Mouse (Mus musculus) brain, embryonic 14.5 days (tissue): ENCODE measurements around the gene Sncg. TPM values are rescaled to one million over a fixed set of nuclear protein-coding genes. Genes with fewer than 3 reads are reported as not detected.
"Not testable (repeated sequence)": the region's sequence is repeated elsewhere in the genome, so short reads cannot be mapped to it uniquely, and the experiment has no call there.

ENCODE experiments used
- DNase-seq: peaks from one replicate; pipeline ENCODE4 v3.0.0-alpha.2; 2011; ENCODE audit warnings: low read depth
- CTCF ChIP-seq: fragments of 200-500 bp; IDR thresholded peaks from 2 replicates; pipeline ENCODE4 v1.5.1; 2012; ENCODE audit warnings: inconsistent platforms, mild to moderate bottlenecking, moderate library complexity, borderline replicate concordance; ENCODE audit not compliant: insufficient read depth, insufficient read length; ENCODE audit errors: extremely low read depth
- POLR2A ChIP-seq: fragments of 200-500 bp; IDR thresholded peaks from 2 replicates; pipeline ENCODE4 v1.6.1; 2012; ENCODE audit warnings: mild to moderate bottlenecking, inconsistent platforms, borderline replicate concordance; ENCODE audit not compliant: poor library complexity, insufficient read depth, insufficient read length, severe bottlenecking; ENCODE audit errors: extremely low read depth
- polyA plus RNA-seq: library from polyadenylated mRNA; depleted of rRNA; stranded (reverse); fragments of >200 nt; gene quantifications from 2 replicates; pipeline ENCODE4 v1.2.3, GENCODE M21; 2012; rRNA removed

Sncg gene
- 36.7 and 103 TPM in 2 replicates for polyA plus RNA-seq

DNA sequence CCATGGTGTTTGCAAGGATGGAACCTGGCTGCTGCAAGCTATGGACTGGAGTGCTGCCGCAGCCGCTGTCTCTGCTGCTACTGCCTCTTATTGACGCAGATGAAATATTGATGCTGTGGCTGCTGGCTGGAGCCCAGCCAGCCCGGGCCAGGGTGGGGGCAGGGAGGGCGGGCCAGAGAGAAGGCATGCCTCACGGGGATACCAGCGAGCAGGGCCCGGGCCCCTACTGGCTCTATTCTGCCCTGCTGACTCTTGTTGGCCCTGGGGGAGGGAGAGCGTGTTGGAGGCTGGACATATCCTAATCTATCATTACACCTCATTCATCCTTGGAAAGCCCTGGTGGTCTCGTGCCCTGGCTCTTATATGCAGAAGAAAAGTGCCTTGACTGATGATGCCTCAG is at the start of gene Sncg:
Sncg (minus strand) TSS at position 213 of the 400 bp plus-strand sequence.
- TF ChIP-seq CTCF (no peak), POLR2A (no peak)
- DNase-seq: peak; percentile 15

DNA sequence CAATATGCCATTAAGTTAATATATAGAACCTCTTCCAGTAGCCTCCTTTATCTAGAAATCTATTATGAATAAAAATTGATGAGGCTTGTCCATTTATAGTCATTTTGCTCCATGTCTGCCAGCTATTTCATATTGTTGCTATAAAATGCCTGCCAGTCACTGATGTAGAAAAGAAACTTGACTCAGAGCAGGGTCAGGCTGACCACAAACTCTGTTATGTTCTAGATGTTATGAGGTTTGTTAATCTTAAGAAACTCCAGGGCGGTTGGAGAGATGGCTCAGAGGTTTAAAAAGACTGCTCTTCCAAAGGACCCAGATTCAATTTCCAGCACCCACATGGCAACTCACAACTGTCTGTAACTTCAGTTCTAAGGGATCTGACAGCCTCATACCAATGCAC is 46.5 kb upstream of the Sncg start:
- no peak for DNase-seq
- TF ChIP-seq POLR2A (no peak), CTCF (no peak)

DNA sequence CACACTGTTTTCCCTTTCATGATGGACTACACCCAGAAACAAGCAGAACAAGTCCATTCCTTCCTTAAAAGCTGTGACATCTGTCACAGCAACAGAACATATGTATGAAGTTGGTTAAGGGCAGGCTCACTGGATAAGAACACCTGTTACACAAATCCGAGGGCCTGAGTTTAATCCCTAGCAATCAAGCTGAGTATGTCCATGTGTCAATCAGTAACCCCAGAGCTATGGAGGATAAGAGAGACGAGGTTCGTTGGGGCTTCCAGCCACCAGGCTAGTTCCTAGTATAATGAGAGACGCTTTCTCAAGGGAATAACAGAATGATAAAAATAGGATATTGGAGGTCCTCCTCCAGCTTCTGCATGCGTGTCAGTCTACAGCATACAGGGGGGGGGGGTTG is 42.9 kb upstream of the Sncg start:
- DNase-seq: no peak
- TF ChIP-seq POLR2A (no peak), CTCF (no peak)

DNA sequence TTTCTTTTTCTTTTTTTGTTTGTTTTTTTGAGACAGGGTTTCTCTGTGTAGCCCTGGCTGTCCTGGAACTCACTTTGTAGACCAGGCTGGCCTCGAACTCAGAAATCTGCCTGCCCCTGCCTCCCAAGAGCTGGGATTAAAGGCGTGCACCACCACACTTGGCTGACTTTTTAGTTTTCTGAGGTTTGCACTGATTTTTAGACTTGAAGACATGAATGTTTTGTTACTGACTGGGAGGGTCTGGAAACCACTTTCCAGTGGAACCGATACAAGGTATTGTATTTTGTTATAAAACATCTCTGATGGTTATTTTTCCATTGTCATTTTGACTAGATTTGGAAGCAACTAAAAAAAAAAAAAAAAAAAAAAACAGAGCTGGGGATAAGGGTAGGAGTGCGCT is 42.4 kb upstream of the Sncg start:
- not testable (repeated sequence) for DNase-seq

GRCm38 (mm10) chr14:34412164-34412896 is 37.7 kb upstream of the Sncg start:
- no peak for DNase-seq
- TF ChIP-seq POLR2A: no peak
- no peak for TF ChIP-seq CTCF

DNA sequence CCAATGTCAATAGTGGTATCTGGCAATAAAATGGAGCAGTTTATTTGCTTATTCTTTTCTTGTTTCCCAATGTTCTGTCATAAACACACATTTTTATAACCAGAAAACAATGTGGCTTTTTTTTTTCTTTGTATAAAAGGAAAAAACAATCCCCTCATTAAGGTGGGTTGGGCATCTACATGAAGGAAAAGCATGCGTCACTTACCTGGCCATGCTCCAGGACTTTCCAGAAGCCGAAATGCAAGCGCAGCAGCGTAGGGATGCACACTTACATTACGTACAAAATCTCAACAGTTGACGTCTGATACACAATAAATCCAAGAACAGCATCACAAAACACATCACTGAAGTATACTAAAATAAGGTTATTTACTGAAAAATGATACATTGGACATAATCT is 36.1 kb upstream of the Sncg start:
- TF ChIP-seq CTCF (no peak), POLR2A (no peak)
- DNase-seq: no peak

- DNase-seq: no peak
- TF ChIP-seq CTCF: no peak
- TF ChIP-seq POLR2A: no peak
These were observed 28.8 kb upstream of the Sncg start for GRCm38 (mm10) chr14:34403424-34403823.

DNA sequence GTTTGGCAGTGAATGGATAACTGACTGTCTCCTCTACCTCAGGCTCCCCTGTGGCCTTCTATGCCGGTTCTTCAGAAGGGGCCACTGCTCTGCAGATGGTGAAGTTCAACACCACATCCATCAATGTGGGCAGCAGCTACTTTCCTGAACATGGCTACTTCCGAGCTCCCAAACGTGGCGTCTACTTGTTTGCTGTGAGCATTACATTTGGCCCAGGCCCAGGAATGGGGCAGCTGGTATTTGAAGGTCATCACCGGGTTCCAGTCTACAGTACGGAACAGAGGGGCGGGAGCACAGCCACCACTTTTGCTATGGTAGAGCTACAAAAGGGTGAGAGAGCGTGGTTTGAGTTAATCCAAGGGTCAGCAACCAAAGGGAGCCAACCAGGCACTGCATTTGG is 28.3 kb upstream of the Sncg start:
- DNase-seq: no peak
- TF ChIP-seq POLR2A: no peak
- TF ChIP-seq CTCF: no peak

- peak; percentile 62 for DNase-seq
- TF ChIP-seq POLR2A: no peak
- peak; percentile 83 for TF ChIP-seq CTCF
These were observed 26.5 kb upstream of the Sncg start for GRCm38 (mm10) chr14:34401135-34401534.

GRCm38 (mm10) chr14:34400021-34400420 is 25.4 kb upstream of the Sncg start:
- no peak for DNase-seq
- no peak for TF ChIP-seq CTCF
- no peak for TF ChIP-seq POLR2A

DNA sequence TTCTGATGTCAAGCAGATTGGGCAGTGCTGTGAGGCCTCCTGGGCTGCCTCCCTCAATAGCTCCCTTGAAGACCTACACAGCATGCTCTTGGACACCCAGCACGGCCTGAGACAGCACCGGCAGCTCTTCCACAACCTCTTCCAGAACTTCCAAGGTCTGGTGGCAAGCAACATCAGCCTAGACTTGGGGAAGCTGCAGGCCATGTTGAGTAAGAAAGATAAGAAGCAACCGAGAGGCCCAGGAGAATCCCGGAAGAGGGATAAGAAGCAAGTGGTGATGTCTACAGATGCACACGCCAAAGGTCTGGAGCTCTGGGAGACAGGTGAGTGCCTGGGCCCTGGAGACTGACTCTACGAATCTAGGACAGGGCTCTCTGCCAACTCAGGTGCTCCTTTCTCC is 24.7 kb upstream of the Sncg start:
- TF ChIP-seq CTCF (no peak), POLR2A (no peak)
- DNase-seq: no peak

- TF ChIP-seq CTCF: no peak
- no peak for TF ChIP-seq POLR2A
- no peak for DNase-seq
These were observed 24.3 kb upstream of the Sncg start for GRCm38 (mm10) chr14:34398901-34399300.

DNA sequence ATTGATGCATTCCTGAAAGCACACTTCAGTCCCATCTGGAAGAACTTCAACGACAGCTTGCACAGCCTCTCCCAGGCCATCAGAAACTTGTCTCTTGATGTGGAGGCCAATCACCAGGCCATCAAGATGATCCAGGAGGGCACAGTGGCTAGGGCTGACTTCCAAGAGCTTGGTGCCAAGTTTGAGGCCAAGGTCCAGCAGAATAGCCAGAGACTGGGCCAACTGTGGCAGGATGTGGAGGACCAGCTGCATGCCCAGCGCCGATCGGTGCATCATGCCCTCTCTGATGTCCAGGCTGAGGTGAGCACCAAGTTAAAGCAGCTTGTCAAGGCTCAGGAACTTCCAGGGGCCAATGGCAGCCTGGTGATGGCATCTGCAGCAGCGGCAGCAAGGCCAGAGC is 23.3 kb upstream of the Sncg start:
- no peak for DNase-seq

DNA sequence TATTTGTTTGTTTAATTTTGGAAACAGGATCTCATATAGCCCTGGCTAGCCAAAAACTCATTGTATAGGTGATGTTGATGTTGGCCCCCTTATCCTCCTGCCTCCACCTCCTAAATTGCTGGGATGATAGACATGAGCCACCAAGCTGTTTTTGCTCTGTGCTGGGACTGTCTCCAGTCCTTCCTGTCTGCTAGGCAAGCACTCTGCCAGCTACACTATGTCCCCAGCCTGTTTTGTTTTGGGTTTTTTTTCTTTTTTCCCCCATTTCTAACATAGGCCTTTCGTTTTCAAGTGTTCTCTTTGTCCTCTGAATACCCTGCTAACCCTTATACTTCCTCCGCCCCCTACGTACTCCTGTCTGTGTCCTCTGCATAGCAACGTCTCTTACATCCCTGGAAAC is 18.7 kb upstream of the Sncg start:
- DNase-seq: peak; percentile 28
- TF ChIP-seq POLR2A: no peak
- no peak for TF ChIP-seq CTCF

More for the DNA sequence above, 23.3 kb upstream of the Sncg start:
- TF ChIP-seq POLR2A (no peak), CTCF (no peak)
